Mouse (Mus musculus): ENCODE measurements around the gene Map4.
"Not testable (repeated sequence)": the region's sequence is repeated elsewhere in the genome, so short reads cannot be mapped to it uniquely, and the experiment has no call there.

The Map4 gene

GRCm38 (mm10) chr9:110071011-110071410 lies 139.8 kb downstream of the Map4 start:
- DNase-seq: no peak

- peak; percentile 83 for DNase-seq
Observed at GRCm38 (mm10) chr9:110071843-110072242, 140.6 kb downstream of the Map4 start.

- not testable (repeated sequence) for DNase-seq
Observed at GRCm38 (mm10) chr9:110076468-110076867, 145.2 kb downstream of the Map4 start.

GRCm38 (mm10) chr9:110081066-110081465 lies 149.8 kb downstream of the Map4 start:
- DNase-seq: peak; percentile 37

GRCm38 (mm10) chr9:110084201-110084964 lies 153.1 kb downstream of the Map4 start:
- peak; percentile 44 for DNase-seq

GRCm38 (mm10) chr9:110085693-110086092 lies 154.4 kb downstream of the Map4 start:
- DNase-seq: no peak

- DNase-seq: no peak
Observed at GRCm38 (mm10) chr9:110093303-110093702, 162.0 kb downstream of the Map4 start.

GRCm38 (mm10) chr9:110094761-110095160 lies 163.5 kb downstream of the Map4 start:
- DNase-seq: no peak

- DNase-seq: no peak
Observed at GRCm38 (mm10) chr9:110097791-110098190, 166.5 kb downstream of the Map4 start.

- peak; percentile 95 for DNase-seq
Observed at GRCm38 (mm10) chr9:110100627-110101600, 169.7 kb downstream of the Map4 start.

- no peak for DNase-seq
Observed at GRCm38 (mm10) chr9:110116353-110116976, 185.2 kb downstream of the Map4 start.

- peak; percentile 93 for DNase-seq
Observed at GRCm38 (mm10) chr9:110116977-110117778, 185.9 kb downstream of the Map4 start, which contains the start of gene Smarcc1. TSS of gene Smarcc1 (plus strand) at chr9:110117708.

- DNase-seq: no peak
Observed at GRCm38 (mm10) chr9:110117779-110118139, 186.5 kb downstream of the Map4 start, which contains the start of gene Dhx30. TSS of gene Dhx30 (minus strand) at chr9:110117830.

- no peak for DNase-seq
Observed at GRCm38 (mm10) chr9:110118249-110118648, 187.0 kb downstream of the Map4 start.

GRCm38 (mm10) chr9:110121424-110121823 lies 190.2 kb downstream of the Map4 start:
- peak; percentile 34 for DNase-seq

- no peak for DNase-seq
Observed at GRCm38 (mm10) chr9:110123322-110123721, 192.1 kb downstream of the Map4 start.

GRCm38 (mm10) chr9:110124008-110124540 lies 192.8 kb downstream of the Map4 start:
- DNase-seq: not testable (repeated sequence)

GRCm38 (mm10) chr9:110130896-110131524 lies 199.8 kb downstream of the Map4 start:
- DNase-seq: no peak

- DNase-seq: peak; percentile 99
Observed at GRCm38 (mm10) chr9:110131525-110132197, 200.4 kb downstream of the Map4 start.

GRCm38 (mm10) chr9:110132201-110132605 lies 200.9 kb downstream of the Map4 start:
- peak; percentile 41 for DNase-seq

- no peak for DNase-seq
Observed at GRCm38 (mm10) chr9:110132921-110133320, 201.7 kb downstream of the Map4 start.

Data from right cerebral cortex, adult 18-20 months (tissue).